Mouse (Mus musculus) liver (tissue): Measurements from ENCODE around the gene Mier1.

ENCODE experiments used
- DNase-seq: peaks from one replicate; pipeline ENCODE4 v3.0.0-alpha.2; 2020; ENCODE audit warnings: mixed read lengths

Gene Mier1

GRCm38 (mm10) chr4:103171256-103171655 is 57.1 kb downstream of the Mier1 start:
- no peak for DNase-seq

- DNase-seq = no peak
Observed at GRCm38 (mm10) chr4:103173507-103173906, 59.3 kb downstream of the Mier1 start.

- DNase-seq = no peak
Observed at GRCm38 (mm10) chr4:103174001-103174400, 59.8 kb downstream of the Mier1 start.

GRCm38 (mm10) chr4:103177681-103178080 is 63.5 kb downstream of the Mier1 start:
- no peak for DNase-seq

- no peak for DNase-seq
Observed at GRCm38 (mm10) chr4:103178635-103179318, 64.6 kb downstream of the Mier1 start.

GRCm38 (mm10) chr4:103179581-103179980 is 65.4 kb downstream of the Mier1 start:
- no peak for DNase-seq

- no peak for DNase-seq
Observed at GRCm38 (mm10) chr4:103180300-103180888, 66.2 kb downstream of the Mier1 start.

GRCm38 (mm10) chr4:103188786-103189640 is 74.8 kb downstream of the Mier1 start:
- peak; percentile 73 for DNase-seq

- no peak for DNase-seq
Observed at GRCm38 (mm10) chr4:103192421-103192820, 78.2 kb downstream of the Mier1 start.

- no peak for DNase-seq
Observed at GRCm38 (mm10) chr4:103197401-103197800, 83.2 kb downstream of the Mier1 start.

GRCm38 (mm10) chr4:103199086-103199485 is 84.9 kb downstream of the Mier1 start:
- no peak for DNase-seq

- no peak for DNase-seq
Observed at GRCm38 (mm10) chr4:103200046-103200445, 85.9 kb downstream of the Mier1 start.

GRCm38 (mm10) chr4:103203646-103204045 is 89.5 kb downstream of the Mier1 start:
- no peak for DNase-seq

- no peak for DNase-seq
Observed at GRCm38 (mm10) chr4:103208553-103208952, 94.4 kb downstream of the Mier1 start.

- no peak for DNase-seq
Observed at GRCm38 (mm10) chr4:103213859-103214497, 99.8 kb downstream of the Mier1 start.

GRCm38 (mm10) chr4:103214498-103214924 is 100.3 kb downstream of the Mier1 start:
- peak; percentile 65 for DNase-seq
